Mouse (Mus musculus) layer of hippocampus, adult 9-11 months (tissue): ENCODE results near the gene Wdr45b.
A peak's percentile ranks its signal among the peaks of the same experiment; 100 is the strongest.
"Not testable (repeated sequence)": the region's sequence is repeated elsewhere in the genome, so short reads cannot be mapped to it uniquely, and the experiment has no call there.

Experiments used
- DNase-seq: peaks from one replicate; pipeline ENCODE4 v3.0.0; 2022

Wdr45b gene

DNA sequence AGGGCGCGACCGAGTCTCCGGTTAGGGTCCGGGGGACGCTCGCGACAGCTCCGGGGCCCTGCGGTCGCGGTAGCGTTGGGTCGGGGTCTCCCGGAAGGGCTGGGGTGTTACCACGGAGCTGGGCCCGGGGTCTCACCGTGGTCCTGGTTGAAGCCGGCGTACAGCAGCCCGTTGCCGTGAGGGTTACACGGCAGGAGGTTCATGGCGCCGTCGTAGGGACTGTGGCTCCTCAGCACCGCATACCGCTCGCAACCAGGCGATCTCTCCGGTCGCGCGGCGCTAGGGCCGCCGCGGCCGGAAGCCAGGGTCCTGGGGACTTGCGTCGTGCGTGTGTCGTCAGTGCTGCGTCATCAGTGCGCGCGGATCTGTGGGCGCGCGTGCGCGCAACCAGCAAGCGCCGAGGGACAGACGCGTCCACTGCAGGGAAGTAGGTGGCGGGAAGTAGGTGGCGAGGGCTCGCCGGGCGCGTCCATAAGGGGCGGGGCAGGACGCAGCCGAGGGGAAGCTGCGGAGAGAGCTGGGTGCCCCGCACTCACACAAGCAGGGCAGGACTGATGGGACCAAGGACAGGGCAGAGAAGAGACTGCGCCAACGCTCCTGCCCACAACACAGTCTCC, at the start of gene Wdr45b:
Gene Wdr45b (minus strand): TSS at position 355 of the 617 bp plus-strand sequence.
- peak; percentile 97 for DNase-seq

DNA sequence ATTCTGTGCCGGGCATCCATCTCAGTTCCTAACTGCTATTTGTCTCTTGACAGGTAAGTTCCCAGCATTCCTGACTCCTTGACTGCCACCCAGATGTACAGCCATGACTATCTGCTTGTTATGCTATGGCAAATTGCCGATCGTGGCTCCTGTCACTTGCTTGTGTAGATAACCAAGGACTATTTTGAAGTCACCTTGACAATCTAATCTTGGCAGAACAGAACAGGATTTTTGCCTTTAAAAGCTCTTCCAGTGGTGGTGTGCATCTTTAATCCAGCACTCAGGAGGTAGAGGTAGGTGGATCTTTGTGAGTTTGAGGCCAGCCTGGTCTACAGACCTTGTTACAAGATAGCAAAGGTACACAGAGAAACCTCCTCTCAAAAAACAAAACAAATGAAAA, 38.2 kb upstream of the Wdr45b start:
- no peak for DNase-seq

DNA sequence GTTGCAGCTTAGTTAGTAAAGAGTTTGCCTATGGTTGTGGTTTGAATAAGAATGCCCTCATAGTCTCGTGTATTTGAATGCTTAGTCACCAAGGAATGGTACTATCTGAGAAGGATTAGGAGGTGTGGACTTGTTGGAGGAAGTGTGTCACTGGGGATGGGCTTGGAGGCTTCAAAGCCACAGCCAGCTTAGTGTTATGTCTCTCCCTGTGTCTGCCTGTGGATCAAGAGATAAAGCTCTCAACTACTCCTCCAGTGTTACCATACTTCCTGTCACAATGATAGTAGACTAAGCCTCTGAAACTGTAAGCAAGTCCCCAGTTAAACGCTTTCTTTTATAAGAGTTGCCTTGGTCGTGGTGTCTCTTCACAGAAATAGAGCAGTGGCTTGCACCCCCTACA, 36.5 kb upstream of the Wdr45b start:
- DNase-seq = no peak

DNA sequence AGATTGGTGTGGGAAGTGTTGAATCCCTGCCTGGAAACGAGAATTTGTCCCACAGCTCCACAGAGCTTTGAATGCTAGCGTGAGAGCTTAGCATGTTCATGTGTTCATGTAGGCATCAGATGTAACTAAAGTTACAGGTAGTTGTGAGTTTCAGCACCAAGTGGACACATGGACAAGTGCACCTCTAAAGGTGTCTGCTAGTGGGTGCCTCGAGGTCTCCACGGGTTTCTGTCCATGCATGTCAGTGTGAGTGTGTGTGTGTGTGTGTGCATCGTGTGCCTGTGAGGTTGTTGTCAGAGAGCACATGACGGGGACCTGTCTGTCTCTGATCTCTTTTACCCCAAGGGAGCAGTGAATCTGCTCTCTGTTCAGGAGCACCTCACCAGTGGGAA, 34.3 kb upstream of the Wdr45b start:
- DNase-seq = no peak

DNA sequence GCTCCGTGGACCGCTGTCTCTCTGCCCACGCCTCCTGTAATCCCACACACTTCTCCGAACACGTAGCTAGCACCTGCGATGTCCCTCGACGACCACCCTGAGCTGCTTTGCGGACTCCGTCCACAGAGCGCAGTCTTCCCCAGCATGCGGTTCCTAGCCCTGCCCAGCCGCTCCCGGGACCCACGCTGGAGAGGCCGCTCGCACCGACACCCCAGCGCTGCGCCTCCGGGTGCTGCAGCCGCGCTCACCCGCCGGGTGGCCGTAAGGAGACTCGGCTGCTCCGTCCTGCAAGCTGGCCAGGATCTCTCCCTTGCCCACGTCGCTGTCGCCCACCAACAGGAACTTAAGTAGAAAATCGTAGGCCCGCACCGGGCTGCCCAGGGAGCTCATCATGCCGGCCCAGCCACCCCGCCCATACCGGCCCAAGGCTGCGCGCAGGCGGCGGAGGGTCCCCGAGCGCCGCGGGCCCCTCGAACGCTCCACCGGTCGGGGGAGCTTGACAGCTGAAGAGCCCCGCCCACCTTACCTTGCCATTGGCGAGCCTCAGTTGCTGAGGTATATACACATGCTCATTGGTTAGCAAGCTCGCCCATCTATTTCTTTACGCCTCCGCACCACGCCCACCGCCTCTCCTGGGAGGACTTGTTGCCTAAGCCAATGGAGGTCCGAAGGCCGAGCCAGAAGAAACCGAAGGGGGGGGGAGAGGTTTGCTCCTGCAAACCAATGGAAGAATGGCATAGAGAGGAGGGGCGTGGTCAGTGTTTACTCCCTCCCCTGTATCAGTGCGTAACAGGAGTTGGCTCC, 33.7 kb upstream of the Wdr45b start, which contains the start of gene Rab40b:
Gene Rab40b (minus strand): TSS at position 502 of the 804 bp plus-strand sequence.
- DNase-seq = peak; percentile 99

DNA sequence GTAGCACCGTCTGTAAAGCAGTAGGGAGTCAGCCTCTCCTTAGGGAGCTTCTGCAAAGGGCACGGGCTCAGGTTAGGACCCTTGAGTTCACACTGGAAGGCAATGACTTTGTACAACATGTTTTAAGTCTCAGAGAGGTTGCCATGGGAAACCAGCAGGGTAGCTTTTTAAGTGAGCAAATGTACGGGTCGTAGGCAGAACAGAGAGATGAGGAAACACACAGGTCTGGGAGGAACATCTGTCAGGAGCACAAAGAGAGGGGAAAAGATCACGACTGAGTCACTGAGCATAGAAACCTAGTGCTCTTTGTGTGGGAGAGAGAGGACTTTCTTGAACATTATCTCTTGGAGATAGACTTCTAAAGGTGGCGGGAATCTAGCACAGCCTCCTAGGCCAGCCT, 26.0 kb upstream of the Wdr45b start:
- DNase-seq = no peak

DNA sequence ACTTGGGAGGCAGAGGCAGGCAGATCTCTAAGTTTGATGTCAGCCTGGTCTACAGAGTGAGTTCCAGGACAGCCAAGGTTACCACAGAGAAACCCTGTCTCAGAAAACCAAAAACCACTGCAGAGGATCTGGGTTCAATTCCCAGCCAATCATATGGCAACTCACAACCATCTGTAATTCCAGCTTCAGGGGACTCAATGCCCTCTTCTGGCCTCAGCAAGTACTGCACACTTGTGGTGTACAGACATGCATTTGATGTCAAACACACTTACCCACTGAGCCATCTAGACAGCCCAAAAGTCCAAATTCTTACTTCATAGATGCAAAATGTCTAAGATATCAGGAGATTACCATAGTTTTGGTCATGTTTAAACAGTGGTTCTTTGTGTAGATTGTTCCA, 24.4 kb upstream of the Wdr45b start:
- DNase-seq = no peak

DNA sequence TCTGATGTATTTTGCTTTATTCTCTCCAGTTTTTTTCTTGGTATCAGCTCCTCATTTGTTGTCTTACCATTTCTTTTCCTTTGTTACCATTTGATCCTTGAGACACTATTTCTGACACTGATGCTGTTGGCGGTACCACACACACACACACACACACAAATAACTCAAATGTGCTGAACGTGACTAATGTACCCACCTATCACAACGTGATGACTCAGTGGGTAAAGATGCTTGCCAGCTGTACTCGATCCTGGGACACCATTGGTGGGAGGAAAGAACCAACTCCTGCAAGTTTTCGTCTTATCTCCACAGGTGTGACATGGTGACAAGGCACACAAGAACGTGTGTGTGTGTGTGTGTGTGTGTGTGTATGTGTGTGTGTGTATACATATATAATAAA, 19.1 kb upstream of the Wdr45b start:
- DNase-seq = no peak

DNA sequence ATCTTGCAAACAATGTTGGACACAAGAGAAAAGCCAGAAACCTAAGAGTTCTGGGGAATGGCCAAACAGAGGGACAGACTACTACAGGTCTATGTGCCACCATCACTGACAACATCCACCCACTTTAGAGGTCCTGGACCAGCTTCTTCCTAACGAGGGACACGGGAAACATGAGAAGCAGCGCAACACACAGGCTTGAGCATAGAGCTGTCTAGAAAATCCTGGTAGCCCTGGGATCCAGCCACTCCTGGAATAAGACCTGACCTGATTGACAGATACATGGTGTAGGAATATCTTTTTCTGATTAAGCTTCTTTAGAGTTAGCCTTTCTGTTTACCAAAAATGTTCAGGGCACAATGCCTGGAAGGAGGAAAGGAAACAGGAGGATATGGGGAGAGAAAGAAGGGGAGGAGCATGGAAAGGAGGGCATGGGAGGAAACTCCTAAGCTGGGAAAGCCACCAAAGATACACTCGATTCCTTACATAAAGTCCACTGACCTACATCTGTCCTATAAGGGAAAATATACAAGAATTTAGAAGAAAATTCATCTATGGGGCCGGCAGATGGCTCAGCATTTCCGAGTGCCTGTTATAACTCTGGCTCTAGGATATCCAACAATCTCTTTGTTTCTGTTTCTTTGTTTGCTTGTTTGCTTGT, 16.2 kb upstream of the Wdr45b start:
- DNase-seq = no peak

DNA sequence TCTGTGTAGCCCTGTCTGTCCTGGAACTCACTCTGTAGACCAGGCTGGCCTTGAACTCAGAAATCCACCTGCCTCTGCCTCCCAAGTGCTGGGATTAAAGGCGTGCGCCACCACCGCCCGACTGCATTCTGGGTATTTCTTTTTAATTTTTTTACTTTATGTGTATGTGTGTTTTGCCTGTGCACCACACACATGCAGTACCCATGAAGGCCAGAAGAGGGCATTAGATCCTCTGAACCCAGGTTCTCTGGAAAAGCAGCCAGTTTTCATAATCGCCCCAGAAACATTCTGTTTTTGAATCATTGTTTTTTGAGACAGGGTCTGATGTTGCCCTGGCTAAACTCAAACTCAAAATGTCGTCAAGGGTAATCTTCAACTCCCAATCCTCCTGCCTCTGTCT, 15.4 kb upstream of the Wdr45b start:
- DNase-seq = no peak

DNA sequence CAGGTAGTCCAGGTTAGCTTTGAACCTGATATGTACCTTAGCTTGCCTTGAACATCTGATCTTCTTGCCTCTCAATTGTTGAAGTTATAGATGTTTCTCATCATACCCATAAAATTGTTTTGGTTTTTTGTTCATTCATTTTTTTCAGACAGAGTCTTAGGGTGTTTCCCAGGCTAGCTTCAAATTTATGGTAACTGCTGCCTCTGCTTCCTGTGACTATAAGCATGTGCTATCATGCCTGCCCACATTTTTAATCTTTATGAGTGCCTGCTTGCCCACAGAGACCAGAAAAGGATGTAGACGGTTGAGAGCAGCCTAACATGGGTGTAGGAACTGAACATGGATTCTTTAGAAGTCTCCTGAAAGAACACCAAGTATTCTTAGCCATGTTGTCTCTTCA, 14.5 kb upstream of the Wdr45b start:
- no peak for DNase-seq

DNA sequence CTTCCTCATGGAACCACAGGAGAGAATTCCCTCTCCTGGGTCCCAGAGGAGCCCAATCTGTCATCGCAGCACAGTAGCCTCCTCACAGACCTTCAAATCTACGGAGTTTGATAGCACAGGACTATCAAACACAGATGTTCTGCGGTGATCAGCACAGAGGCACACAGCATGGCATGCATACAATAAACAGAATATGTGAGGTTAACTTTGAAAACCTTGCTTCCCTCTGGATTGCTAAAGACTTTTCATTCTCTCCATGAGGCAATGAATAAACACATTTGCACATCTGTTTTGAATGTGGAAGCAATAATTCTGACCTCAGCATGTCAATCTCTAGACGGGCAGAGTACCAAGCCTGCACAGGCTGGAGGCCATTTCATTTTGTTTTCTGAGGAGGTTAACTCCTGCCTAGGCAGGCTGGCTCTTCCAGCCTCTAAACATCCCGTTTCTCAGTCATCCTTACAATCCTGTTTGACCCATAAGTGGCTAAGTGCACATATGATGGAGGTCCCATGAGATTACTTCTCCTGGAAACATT, 13.0 kb upstream of the Wdr45b start:
- no peak for DNase-seq

DNA sequence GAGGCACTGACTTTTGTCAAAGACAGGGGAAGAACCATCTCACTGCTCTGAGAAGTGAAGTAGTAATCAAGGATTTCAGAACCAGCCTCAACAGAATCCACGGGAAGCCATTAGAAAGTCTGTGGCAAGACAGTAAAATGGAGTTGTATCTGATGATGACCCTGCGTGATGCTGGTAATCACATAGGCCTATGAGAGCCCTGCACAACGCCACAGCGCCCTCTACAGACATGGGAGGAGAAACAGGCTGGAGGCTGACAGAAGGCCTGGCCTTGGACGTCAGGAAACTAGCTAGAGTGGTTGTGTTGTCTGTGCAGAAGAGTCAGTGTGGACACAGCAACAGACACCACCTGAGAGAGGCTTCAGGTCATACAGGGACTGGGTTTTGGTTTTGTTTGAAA, 8.0 kb upstream of the Wdr45b start:
- DNase-seq = peak; percentile 25

DNA sequence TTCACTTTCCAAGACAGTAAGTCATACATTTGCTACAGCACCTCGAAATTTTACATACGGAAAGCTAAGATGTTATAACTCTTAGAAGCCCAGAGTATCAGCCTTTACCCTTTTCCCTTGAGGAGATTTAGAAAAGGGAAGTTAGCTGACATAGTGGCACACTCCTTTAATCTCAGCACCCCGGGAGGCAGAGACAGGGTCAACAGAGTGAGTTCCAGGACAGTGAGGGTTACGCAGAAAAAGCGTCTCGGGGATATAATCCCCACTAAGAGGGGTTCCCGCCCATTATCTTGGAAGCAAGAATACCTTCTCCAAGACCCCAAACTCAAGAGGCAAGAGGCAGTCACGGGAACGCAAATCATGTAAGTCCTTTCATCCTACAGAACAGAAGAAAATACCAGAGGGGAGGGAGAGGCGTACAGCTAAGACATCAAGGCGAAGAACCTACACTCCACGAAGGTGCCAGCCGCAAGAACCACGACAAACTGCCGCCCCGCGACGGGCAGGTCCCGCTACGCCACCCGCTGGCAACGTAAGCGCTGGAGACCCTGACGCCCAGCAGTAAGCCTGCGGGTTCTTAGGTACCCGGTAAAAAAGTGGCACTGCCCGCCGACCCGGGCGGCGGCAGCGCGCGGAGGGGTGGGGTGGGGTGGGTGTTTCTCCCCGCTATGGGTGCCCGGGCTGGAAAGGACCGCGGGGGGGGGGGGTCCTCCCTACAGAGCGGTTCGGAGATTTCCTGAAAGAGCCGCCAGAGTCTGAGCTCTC, 737 bp downstream of the Wdr45b start:
- DNase-seq = peak; percentile 29

DNA sequence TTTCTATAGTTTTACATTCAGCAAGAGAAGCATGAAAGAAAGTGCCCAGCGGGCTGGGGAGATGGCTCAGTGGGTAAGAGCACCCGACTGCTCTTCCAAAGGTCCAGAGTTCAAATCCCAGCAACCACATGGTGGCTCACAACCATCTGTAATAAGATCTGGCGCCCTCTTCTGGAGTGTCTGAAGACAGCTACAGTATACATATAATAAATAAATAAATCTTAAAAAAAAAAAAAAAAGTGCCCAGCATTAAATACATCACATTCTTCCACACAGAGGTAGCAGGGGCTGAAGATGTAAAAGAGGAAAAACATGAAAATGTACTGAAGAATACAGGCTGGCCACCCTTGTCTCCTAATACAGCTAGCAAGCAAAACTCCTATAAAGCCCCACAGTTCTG, 5.5 kb downstream of the Wdr45b start:
- not testable (repeated sequence) for DNase-seq

DNA sequence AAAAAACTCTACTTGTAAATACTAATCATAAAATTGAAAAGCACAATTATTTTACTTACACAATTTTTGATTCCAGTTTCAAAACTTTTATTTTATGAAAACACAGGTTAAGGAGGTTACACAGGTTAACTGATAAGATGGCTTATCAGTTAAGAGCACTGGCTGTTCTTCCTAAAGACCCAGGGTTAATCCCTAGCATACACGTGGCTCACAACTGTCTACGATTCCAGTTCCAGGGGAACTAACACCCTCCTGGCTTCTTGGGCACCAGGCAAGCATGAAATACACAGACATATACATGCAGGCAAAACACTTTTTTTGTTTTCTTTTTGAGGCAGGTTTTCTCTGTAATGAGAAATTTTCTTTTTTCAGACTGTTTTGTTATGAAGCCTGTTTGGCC, 6.1 kb downstream of the Wdr45b start:
- DNase-seq = no peak

DNA sequence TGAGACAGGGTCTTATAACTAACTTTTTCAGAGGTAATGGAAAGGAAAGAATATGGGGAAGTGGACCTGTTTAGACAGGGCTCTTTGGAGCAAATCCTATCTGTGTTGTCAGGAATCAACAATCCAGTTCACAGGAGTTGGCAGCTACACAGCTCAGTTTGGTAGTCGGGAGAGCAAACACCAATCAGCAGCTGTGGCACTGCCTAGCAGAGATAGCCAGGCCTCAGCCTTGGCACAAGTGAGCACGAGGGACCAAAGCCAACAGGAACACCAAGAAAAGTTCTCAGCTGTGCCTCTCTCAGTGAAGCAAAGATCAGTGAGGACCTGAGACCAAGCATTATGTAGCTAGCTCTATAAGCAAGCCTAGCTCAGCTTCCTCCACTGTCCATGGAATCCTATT, 7.2 kb downstream of the Wdr45b start:
- no peak for DNase-seq

DNA sequence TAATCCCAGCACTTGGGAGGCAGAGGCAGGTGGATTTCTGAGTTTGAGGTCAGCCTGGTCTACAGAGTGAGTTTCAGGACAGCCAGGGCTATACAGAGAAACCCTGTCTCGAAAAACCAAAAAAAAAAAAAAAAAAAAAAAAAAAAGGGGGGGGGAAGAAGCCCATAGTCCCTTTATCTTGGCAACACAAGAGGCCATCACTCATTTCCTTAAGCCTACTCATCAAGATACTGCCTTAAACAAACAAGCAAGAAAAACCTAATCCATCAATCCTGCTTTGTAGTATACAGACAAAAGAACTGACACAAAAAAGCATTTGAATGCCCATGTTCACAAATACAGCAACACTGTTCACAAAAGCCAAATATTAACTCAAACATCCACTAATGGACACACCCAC, 11.8 kb downstream of the Wdr45b start:
- not testable (repeated sequence) for DNase-seq

DNA sequence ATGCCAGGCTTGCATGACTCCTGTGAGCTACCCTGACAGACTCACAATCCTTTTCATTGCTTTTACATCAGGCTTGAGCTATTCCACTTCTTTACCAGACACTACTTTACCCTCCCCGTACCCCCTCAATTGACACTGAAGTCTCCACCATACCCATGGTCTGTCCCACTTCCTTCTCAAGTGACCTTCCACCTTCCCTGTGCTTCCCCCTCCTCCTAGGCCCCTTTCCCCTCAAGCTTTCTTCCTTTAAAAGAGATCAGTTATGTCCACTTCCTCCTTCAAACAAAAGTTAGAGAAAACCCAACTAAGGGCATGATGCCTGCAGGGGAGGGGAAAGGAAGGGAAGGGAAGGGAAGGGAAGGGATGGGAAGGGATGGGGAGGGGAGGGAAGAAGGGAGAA, 14.0 kb downstream of the Wdr45b start:
- DNase-seq = no peak

DNA sequence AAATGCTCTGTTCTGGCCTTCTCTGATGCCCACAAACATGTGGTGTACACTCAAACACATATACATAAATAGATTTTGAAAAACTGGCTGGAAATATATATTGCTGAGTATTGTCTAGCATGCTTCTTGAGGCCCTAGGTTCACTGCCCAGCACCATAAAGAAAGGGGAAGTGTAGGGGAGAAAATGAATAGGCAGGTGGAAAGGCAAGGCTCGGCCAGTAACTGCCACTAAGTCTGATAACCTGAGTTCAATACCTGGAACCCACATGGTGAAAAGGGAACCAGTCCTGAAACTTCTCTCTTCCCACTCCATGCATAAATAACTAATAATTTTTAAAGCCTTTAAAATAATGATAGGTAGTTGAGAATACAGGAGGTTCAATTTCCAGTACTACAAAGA, 14.6 kb downstream of the Wdr45b start:
- DNase-seq = no peak

DNA sequence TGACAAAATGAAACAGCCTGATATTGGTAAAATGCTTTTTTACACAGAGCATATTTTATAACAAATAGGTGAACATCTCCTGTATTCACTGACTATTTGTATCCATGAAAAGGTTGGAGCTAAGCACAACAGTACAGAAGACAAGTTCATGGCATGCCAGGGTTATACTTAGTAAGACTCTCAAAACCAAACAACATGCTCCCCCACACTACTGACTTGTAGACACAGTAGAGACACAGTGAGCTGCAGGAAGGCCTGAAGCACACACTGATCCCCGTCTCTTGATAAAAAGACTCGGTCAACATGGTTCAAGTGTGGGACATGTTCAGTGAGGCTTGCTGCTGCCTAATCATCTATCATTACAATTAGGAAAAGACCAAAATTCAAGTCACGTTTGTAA, 22.6 kb downstream of the Wdr45b start:
- DNase-seq = no peak

DNA sequence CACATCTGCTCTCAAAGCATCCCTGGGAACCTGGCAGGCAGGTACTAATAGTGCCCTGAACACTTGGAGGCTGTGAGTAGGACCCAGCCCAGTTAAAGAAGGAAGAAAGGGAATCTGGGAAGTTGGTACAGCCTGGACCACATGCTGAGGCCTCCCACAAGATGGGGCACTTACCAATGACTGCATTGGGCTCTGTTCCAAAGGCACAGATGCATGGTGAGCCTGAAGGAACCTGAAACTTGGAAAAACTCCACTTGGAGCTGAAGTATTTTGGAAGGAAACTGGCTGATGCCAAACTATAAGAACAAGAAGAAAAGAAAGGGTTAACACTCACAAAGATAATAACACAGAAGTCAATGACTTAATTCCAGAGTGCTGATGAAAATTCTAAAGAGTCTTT, 25.6 kb downstream of the Wdr45b start:
- no peak for DNase-seq

DNA sequence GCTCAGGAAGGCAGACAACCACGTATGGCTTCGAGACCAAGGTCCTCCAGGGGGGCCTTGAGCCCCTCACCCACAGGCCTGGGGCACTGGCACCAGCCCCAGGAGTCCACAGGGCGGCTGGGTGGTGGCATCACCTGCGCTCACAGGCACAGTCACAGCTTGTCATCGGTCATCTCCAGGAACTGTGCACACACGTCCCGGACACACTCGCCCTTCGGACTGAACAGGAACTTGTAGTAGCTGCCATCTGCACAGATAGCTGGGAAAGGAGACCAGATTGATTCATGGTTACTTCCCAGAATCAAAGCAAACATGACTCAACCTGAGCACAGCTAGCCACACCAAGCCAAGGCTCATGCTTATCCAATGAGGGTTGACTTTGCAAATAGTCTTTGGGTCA, 26.0 kb downstream of the Wdr45b start:
- no peak for DNase-seq
